In genomic region chr6:31319431-31319830, GRCm38 (mm10) we compare ENCODE assay signal across 14 mouse cellular contexts.
"Had no signal": no experiment of that assay in that cellular context is flagged by ENCODE, and none has a peak within 500 bp of the region (broad histone marks: within the 10 kb centered on the region; RNA-seq: fewer than 3 reads in every experiment).

No protein-coding gene starts in this region.

- H3K27ac ChIP-seq: left cerebral cortex, adult 2 months; limb, embryonic 10.5 days; liver, embryonic 13.5 days; lung, embryonic 15.5 days; midbrain, embryonic 13.5 days; neural tube, embryonic 15.5 days had no signal

- H3K9me3 ChIP-seq: limb, embryonic 10.5 days; liver, embryonic 13.5 days; lung, embryonic 15.5 days; midbrain, embryonic 13.5 days; neural tube, embryonic 15.5 days had no signal

- H3K27me3 ChIP-seq: lung, embryonic 15.5 days; neural tube, embryonic 15.5 days had no signal

- H3K4me3 ChIP-seq: left cerebral cortex, adult 2 months; limb, embryonic 10.5 days; lung, embryonic 15.5 days; midbrain, embryonic 13.5 days; myocyte; neural tube, embryonic 15.5 days had no signal

- H3K4me2 ChIP-seq: neural tube, embryonic 15.5 days had no signal

- H3K9ac ChIP-seq: liver, embryonic 13.5 days; liver, postnatal 0 days; lung, embryonic 15.5 days; midbrain, embryonic 13.5 days; neural tube, embryonic 15.5 days had no signal

- ATAC-seq: midbrain, embryonic 13.5 days had no signal

- DNase-seq: kidney, postnatal 14 days; liver, embryonic 13.5 days; liver, postnatal 0 days; lung, postnatal 14 days; right cerebral cortex, adult 18-20 months; spleen, adult 18-20 months; thymus, adult 18-20 months; thymus, postnatal 25 days had no signal

- H3K36me3 ChIP-seq: limb, embryonic 10.5 days; liver, embryonic 13.5 days; lung, embryonic 15.5 days; midbrain, embryonic 13.5 days; neural tube, embryonic 15.5 days had no signal
